Mouse (Mus musculus) heart, embryonic 14.5 days (tissue): Measurements from ENCODE around the gene Eci3. TPM values are rescaled to one million over a fixed set of nuclear protein-coding genes. Genes with fewer than 3 reads are reported as not detected.
"Not testable (repeated sequence)": the region's sequence is repeated elsewhere in the genome, so short reads cannot be mapped to it uniquely, and the experiment has no call there.

Experiments used
- ATAC-seq: fragments of 200-750 bp; cut with Nextera tagmentation; 2 replicates; pipeline ENCODE4 v1.8.0; 2017; ENCODE audit warnings: low read depth, moderate TSS enrichment; ENCODE audit not compliant: insufficient number of reproducible peaks, insufficient read depth, low FRiP score
- H3K27ac ChIP-seq, 2 experiments: fragments of 200-500 bp in 1 of 2; fragments of 300-500 bp in 1 of 2; sonication (generic) in 1 of 2; replicated peaks in 1 of 2; 2 replicates each; pipeline ENCODE4 v1.5.1; 2012 to 2014; ENCODE audit warnings: low read depth in 2 of 2, low read length in 2 of 2, control low read depth in 1 of 2, mild to moderate bottlenecking in 1 of 2, mixed read lengths in 1 of 2; ENCODE audit not compliant: control insufficient read depth in 1 of 2, insufficient read depth in 1 of 2
- H3K27me3 ChIP-seq: fragments of 300-500 bp; sonication (generic); 2 replicates; pipeline ENCODE4 v1.6.1; 2014; ENCODE audit warnings: mild to moderate bottlenecking, low read length, control low read depth; ENCODE audit not compliant: control insufficient read depth, insufficient read depth
- H3K36me3 ChIP-seq: fragments of 300-500 bp; sonication (generic); 2 replicates; pipeline ENCODE4 v1.6.1; 2014; ENCODE audit warnings: mild to moderate bottlenecking, control low read depth, low read length, mixed read lengths; ENCODE audit not compliant: control insufficient read depth, insufficient read depth
- H3K4me1 ChIP-seq, 2 experiments: fragments of 200-500 bp in 1 of 2; fragments of 300-500 bp in 1 of 2; sonication (generic) in 1 of 2; 2 replicates each; pipeline ENCODE4 v1.6.1; 2012 to 2014; ENCODE audit warnings: low read length in 2 of 2, control low read depth in 1 of 2, mixed read lengths in 1 of 2; ENCODE audit not compliant: control insufficient read depth in 2 of 2, insufficient read depth in 2 of 2
- H3K4me2 ChIP-seq: fragments of 300-500 bp; sonication (generic); 2 replicates; pipeline ENCODE4 v1.6.1; 2014; ENCODE audit warnings: mild to moderate bottlenecking, low read length
- H3K4me3 ChIP-seq, 2 experiments: fragments of 200-500 bp in 1 of 2; fragments of 300-500 bp in 1 of 2; sonication (generic) in 1 of 2; 2 replicates each; pipeline ENCODE4 v1.5.1; 2012 to 2014; ENCODE audit warnings: low read length in 2 of 2, mild to moderate bottlenecking in 2 of 2, control low read depth in 1 of 2, low read depth in 1 of 2, moderate library complexity in 1 of 2; ENCODE audit not compliant: control insufficient read depth in 1 of 2, insufficient read depth in 1 of 2
- H3K9ac ChIP-seq: fragments of 300-500 bp; sonication (generic); 2 replicates; pipeline ENCODE4 v1.6.1; 2014; ENCODE audit warnings: mild to moderate bottlenecking, low read length
- H3K9me3 ChIP-seq: fragments of 300-500 bp; sonication (generic); 2 replicates; pipeline ENCODE4 v1.6.1; 2016; ENCODE audit warnings: low read length, control low read depth; ENCODE audit not compliant: control insufficient read depth
- WGBS: fragments of 180-500 bp; shearing (Covaris S2); extraction: QIAGEN DNeasy Blood & Tissue Kit; methylation state at CpG from one replicate; pipeline ENCODE4 v1.1.7; 2014; 5-methylcytosine and 5-hydroxymethylcytosine counted together
- polyA plus RNA-seq: library from polyadenylated mRNA; unstranded; fragments of >200 nt; fragmentation: Nextera tagmentation; extraction: Ambion mirVana; gene quantifications from 2 replicates; pipeline ENCODE4 v1.2.1, GENCODE M21; 2014

Gene Eci3
- polyA plus RNA-seq, 1 experiment from 2014 or later: 0.49 TPM

- Histone ChIP-seq H3K27me3 (peaks cover 9% of the 10 kb centered on the region; the same call in 1 of the 2 replicates), H3K36me3 (no peaks in the 10 kb centered on the region), H3K9me3 (no peaks in the 10 kb centered on the region), H3K4me3 (peak overlapping the region in 1 of 2 experiments; percentile 41; a peak in 1 of 4 replicates), H3K4me2 (peak overlapping the region; percentile 87), H3K4me1 (peaks cover 2 to 5% of the 10 kb centered on the region in 2 experiments; a peak in 3 of 4 replicates), H3K27ac (no peak overlapping the region), H3K9ac (peak overlapping the region; percentile 49; the same call in 1 of the 2 replicates)
- WGBS: 12% methylated on average over 5 of the region's 5 CpGs
- no peak for ATAC-seq
Observed at GRCm38 (mm10) chr13:34964866-34965265, 1.3 kb upstream of the Eci3 start.

DNA sequence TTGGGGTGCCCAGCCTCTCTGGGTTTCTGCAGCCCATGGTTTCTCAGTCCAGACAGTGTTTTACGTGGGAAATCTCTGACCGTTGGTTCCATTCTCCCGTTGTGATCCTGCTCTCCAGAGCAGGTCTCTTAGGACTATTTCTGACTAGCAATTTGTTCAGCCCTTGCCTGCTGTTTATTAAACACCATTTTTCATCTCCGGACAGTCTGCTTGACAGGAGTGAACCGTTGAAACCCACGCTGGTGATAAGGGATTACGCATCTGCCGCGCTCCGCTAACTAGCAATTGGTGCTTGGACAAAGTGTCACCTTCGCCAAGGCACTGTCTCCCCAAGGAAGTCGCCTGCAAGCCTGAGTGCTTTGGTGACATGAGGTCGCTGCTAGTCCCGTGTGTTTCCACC is 809 bp upstream of the Eci3 start:
- no peak for ATAC-seq
- 7% methylated on average over 14 of the region's 14 CpGs for WGBS
- H3K9me3 ChIP-seq: no peaks in the 10 kb centered on the region
- peak overlapping the region; percentile 49 for H3K9ac ChIP-seq
- H3K4me2 ChIP-seq: peak overlapping the region; percentile 87
- no peak overlapping the region for H3K27ac ChIP-seq
- peaks cover 9% of the 10 kb centered on the region; the same call in 1 of the 2 replicates for H3K27me3 ChIP-seq
- peak overlapping the region; percentile 41 to 52 for H3K4me3 ChIP-seq
- H3K36me3 ChIP-seq: no peaks in the 10 kb centered on the region
- peaks cover 2 to 5% of the 10 kb centered on the region in 2 experiments; a peak in 3 of 4 replicates for H3K4me1 ChIP-seq

- no peak overlapping the region for H3K4me3 ChIP-seq
- peaks cover 9% of the 10 kb centered on the region; the same call in 1 of the 2 replicates for H3K27me3 ChIP-seq
- whole genome bisulfite sequencing: 75% methylated on average over 4 of the region's 4 CpGs
- H3K4me2 ChIP-seq: no peak overlapping the region
- peaks cover 2 to 5% of the 10 kb centered on the region in 2 experiments; a peak in 3 of 4 replicates for H3K4me1 ChIP-seq
- no peaks in the 10 kb centered on the region for H3K9me3 ChIP-seq
- H3K36me3 ChIP-seq: no peaks in the 10 kb centered on the region
- H3K9ac ChIP-seq: no peak overlapping the region
- no peak overlapping the region for H3K27ac ChIP-seq
- ATAC-seq: no peak
Observed at GRCm38 (mm10) chr13:34960996-34961770, 2.4 kb downstream of the Eci3 start.

DNA sequence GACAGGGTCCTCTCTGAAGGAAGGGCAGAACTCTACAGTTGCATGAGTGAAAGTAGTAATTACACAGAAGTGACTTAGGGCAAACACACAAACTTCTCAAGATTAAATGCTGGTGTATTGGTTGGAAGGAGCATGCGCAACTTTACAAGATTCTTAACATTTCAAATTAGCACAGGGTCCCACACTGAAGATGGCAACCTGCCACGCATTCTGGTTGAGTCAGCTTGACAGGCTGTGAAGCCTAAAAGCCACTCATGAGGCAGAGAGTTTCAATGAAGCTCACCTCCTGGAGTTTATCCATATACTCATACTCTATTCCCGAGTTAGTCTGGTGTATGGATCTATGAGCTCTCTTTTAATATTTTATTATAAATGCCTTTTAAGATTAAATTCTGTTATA is 5.5 kb downstream of the Eci3 start:
- H3K4me2 ChIP-seq, H3K27ac ChIP-seq, H3K4me3 ChIP-seq, ATAC-seq, H3K9me3 ChIP-seq, H3K27me3 ChIP-seq, H3K4me1 ChIP-seq, H3K9ac ChIP-seq, H3K36me3 ChIP-seq: not testable (repeated sequence)
- WGBS: 81% methylated on average over 3 of the region's 3 CpGs

- Histone ChIP-seq H3K9me3 (no peaks in the 10 kb centered on the region), H3K27ac (no peak overlapping the region), H3K9ac (no peak overlapping the region), H3K36me3 (no peaks in the 10 kb centered on the region), H3K27me3 (no peaks in the 10 kb centered on the region), H3K4me3 (no peak overlapping the region), H3K4me2 (no peak overlapping the region), H3K4me1 (no peaks in the 10 kb centered on the region)
- WGBS: 81% methylated on average over 4 of the region's 4 CpGs
- ATAC-seq: no peak
Observed at GRCm38 (mm10) chr13:34956901-34957300, 6.7 kb downstream of the Eci3 start.

GRCm38 (mm10) chr13:34951437-34951836 is 12.2 kb downstream of the Eci3 start:
- H3K4me2 ChIP-seq, H3K4me3 ChIP-seq, ATAC-seq, H3K36me3 ChIP-seq, H3K9me3 ChIP-seq, H3K4me1 ChIP-seq, H3K27ac ChIP-seq, H3K9ac ChIP-seq, H3K27me3 ChIP-seq: not testable (repeated sequence)
- 88% methylated on average over 2 of the region's 2 CpGs for WGBS

GRCm38 (mm10) chr13:34942370-34942769 is 21.2 kb downstream of the Eci3 start:
- no peaks in the 10 kb centered on the region for H3K27me3 ChIP-seq
- H3K9me3 ChIP-seq: no peaks in the 10 kb centered on the region
- H3K4me3 ChIP-seq: no peak overlapping the region
- no peak overlapping the region for H3K9ac ChIP-seq
- H3K4me2 ChIP-seq: no peak overlapping the region
- H3K27ac ChIP-seq: no peak overlapping the region
- H3K4me1 ChIP-seq: no peaks in the 10 kb centered on the region
- ATAC-seq: no peak
- no peaks in the 10 kb centered on the region for H3K36me3 ChIP-seq
